29 mouse cellular contexts compared by ENCODE assay signal in genomic region chr4:115091806-115092205, GRCm38 (mm10). TPM values are rescaled to one million over a fixed set of nuclear protein-coding genes. Genes with fewer than 3 reads are reported as not detected.
A peak's percentile ranks its signal among the peaks of the same experiment; 100 is the strongest.
DNase-seq lines count a peak whose midpoint lies in the region; ATAC-seq lines count a peak whose summit lies in the region.
"Had no signal": no experiment of that assay in that cellular context is flagged by ENCODE, and none has a peak within 500 bp of the region (broad histone marks: within the 10 kb centered on the region; RNA-seq: fewer than 3 reads in every experiment).

No protein-coding gene starts in this region.

- H3K9ac ChIP-seq in heart, embryonic 13.5 days = no peak overlapping the region
- no peak overlapping the region for H3K9ac ChIP-seq in kidney, embryonic 16.5 days (replicated peaks; ENCODE audit: low read length)
- peak overlapping the region; percentile 76 for H3K9ac ChIP-seq in liver, embryonic 13.5 days
- H3K9ac ChIP-seq: forebrain, embryonic 12.5 days; midbrain, embryonic 15.5 days; neural tube, embryonic 12.5 days had no signal

- peaks cover 21% of the 10 kb centered on the region for H3K4me1 ChIP-seq in heart, embryonic 13.5 days
- peaks cover 22% of the 10 kb centered on the region for H3K4me1 ChIP-seq in heart, embryonic 10.5 days
- H3K4me1 ChIP-seq in kidney, embryonic 16.5 days (ENCODE audit: insufficient read depth, low read length) = peaks cover 27% of the 10 kb centered on the region
- H3K4me1 ChIP-seq in liver, embryonic 13.5 days (replicated peaks) = peaks cover 97% of the 10 kb centered on the region

- no peaks in the 10 kb centered on the region for H3K9me3 ChIP-seq in heart, embryonic 13.5 days
- no peaks in the 10 kb centered on the region for H3K9me3 ChIP-seq in heart, embryonic 10.5 days
- H3K9me3 ChIP-seq in kidney, embryonic 16.5 days (ENCODE audit: low read length) = no peaks in the 10 kb centered on the region
- no peaks in the 10 kb centered on the region for H3K9me3 ChIP-seq in liver, embryonic 13.5 days (replicated peaks)
- H3K9me3 ChIP-seq: embryonic facial prominence, embryonic 10.5 days; forebrain, embryonic 12.5 days; G1E; midbrain, embryonic 15.5 days; neural tube, embryonic 12.5 days had no signal

- no peaks in the 10 kb centered on the region for H3K36me3 ChIP-seq in heart, embryonic 13.5 days
- no peaks in the 10 kb centered on the region for H3K36me3 ChIP-seq in heart, embryonic 10.5 days
- H3K36me3 ChIP-seq in kidney, embryonic 16.5 days (ENCODE audit: insufficient read depth, low read length) = no peaks in the 10 kb centered on the region
- no peaks in the 10 kb centered on the region for H3K36me3 ChIP-seq in liver, embryonic 13.5 days
- H3K36me3 ChIP-seq: embryonic facial prominence, embryonic 10.5 days; forebrain, embryonic 12.5 days; G1E; midbrain, embryonic 15.5 days; neural tube, embryonic 12.5 days had no signal

- ATAC-seq in heart, embryonic 13.5 days (ENCODE audit: extremely low read depth, insufficient number of reproducible peaks, low FRiP score, low TSS enrichment) = no peak
- ATAC-seq in kidney, embryonic 16.5 days (ENCODE audit: low FRiP score, low TSS enrichment) = no peak
- no peak for ATAC-seq in liver, embryonic 13.5 days (ENCODE audit: low read depth)
- ATAC-seq: hindbrain, postnatal 0 days; lung, postnatal 0 days; midbrain, embryonic 15.5 days; Patski had no signal

- DNase-seq in heart, embryonic 10.5 days (ENCODE audit: low spot score) = no peak
- no peak for DNase-seq in kidney, postnatal 4 days
- DNase-seq in liver, embryonic 13.5 days = no peak
- peak; percentile 22 for DNase-seq in testis, postnatal 10 days (ENCODE audit: low spot score)
- DNase-seq in left cerebral cortex, adult 8-10 months (ENCODE audit: low spot score in 2 of 2) = no peak
- DNase-seq: adrenal gland, postnatal 36 days; B cell, adult 2 months; cerebellum, adult 9-11 months; gastrocnemius, postnatal 36 days; heart, postnatal 10 days; layer of hippocampus, postnatal 36 days; right cerebral cortex, postnatal 14 days; thymus, postnatal 14 days had no signal

- peaks cover 84% of the 10 kb centered on the region for H3K27me3 ChIP-seq in heart, embryonic 13.5 days (replicated peaks)
- peaks cover 89% of the 10 kb centered on the region for H3K27me3 ChIP-seq in heart, embryonic 10.5 days (ENCODE audit: insufficient read depth, poor library complexity, severe bottlenecking)
- peaks cover 13% of the 10 kb centered on the region for H3K27me3 ChIP-seq in kidney, embryonic 16.5 days (ENCODE audit: insufficient read depth, low read length)
- H3K27me3 ChIP-seq in liver, embryonic 13.5 days = peaks cover 5% of the 10 kb centered on the region; the same call in 1 of the 2 replicates
- H3K27me3 ChIP-seq: Patski had no signal

- peak overlapping the region; percentile 57 for H3K4me2 ChIP-seq in heart, embryonic 13.5 days
- H3K4me2 ChIP-seq in kidney, embryonic 16.5 days (replicated peaks; ENCODE audit: low read depth, low read length) = no peak overlapping the region; the same call in 1 of the 2 replicates
- peak overlapping the region; percentile 86 for H3K4me2 ChIP-seq in liver, embryonic 13.5 days
- H3K4me2 ChIP-seq: midbrain, embryonic 15.5 days; neural tube, embryonic 12.5 days had no signal

- H3K4me3 ChIP-seq in heart, embryonic 13.5 days = peak overlapping the region; percentile 40
- no peak overlapping the region for H3K4me3 ChIP-seq in heart, embryonic 10.5 days
- no peak overlapping the region for H3K4me3 ChIP-seq in kidney, embryonic 16.5 days (ENCODE audit: low read length)
- no peak overlapping the region for H3K4me3 ChIP-seq in liver, embryonic 13.5 days (replicated peaks)
- H3K4me3 ChIP-seq: embryonic facial prominence, embryonic 10.5 days; forebrain, embryonic 12.5 days; midbrain, embryonic 15.5 days; neural tube, embryonic 12.5 days had no signal

- 81% methylated on average over 3 of the region's 3 CpGs for WGBS in heart, embryonic 13.5 days
- 77% methylated on average over 3 of the region's 3 CpGs for WGBS in heart, embryonic 10.5 days
- WGBS in kidney, embryonic 16.5 days = 72% methylated on average over 3 of the region's 3 CpGs
- WGBS in liver, embryonic 13.5 days (ENCODE audit: insufficient replicate concordance) = 78% methylated on average over 3 of the region's 3 CpGs

- H3K27ac ChIP-seq in heart, embryonic 13.5 days (replicated peaks) = no peak overlapping the region
- no peak overlapping the region for H3K27ac ChIP-seq in heart, embryonic 10.5 days
- 0 out of 2 replicates have a peak overlapping the region, but pooled peaks have one; percentile 51 for H3K27ac ChIP-seq in kidney, embryonic 16.5 days (ENCODE audit: low read length)
- peak overlapping the region; percentile 98 for H3K27ac ChIP-seq in liver, embryonic 13.5 days
- H3K27ac ChIP-seq: embryonic facial prominence, embryonic 10.5 days; forebrain, embryonic 12.5 days; hindbrain, postnatal 0 days; macrophage; midbrain, embryonic 15.5 days; neural tube, embryonic 12.5 days had no signal

RNA-seq across cellular contexts. Expression of gene Pdzk1ip1, which starts 3.3 kb away (rescaled TPM):
- polyA plus RNA-seq in heart, embryonic 13.5 days (2015; fragmentation: Nextera tagmentation; extraction: Ambion mirVana) = 23.4 and 42.7 TPM in 2 replicates
- polyA plus RNA-seq in heart, embryonic 10.5 days (2016; fragmentation: Nextera tagmentation; extraction: Ambion mirVana) = 19.5 and 29.4 TPM in 2 replicates
- 292 and 326 TPM in 2 replicates for polyA plus RNA-seq in kidney, embryonic 16.5 days (2015; fragmentation: Nextera tagmentation; extraction: Ambion mirVana)
- polyA plus RNA-seq in liver, embryonic 13.5 days (2015; fragmentation: Nextera tagmentation; extraction: Ambion mirVana) = 21.2 and 23.7 TPM in 2 replicates
- 1 to 10 TPM in 2 of 4 experiments, under 1 TPM in 1, not detected in 1; 0.63 to 1.2 (median 1.1) TPM for total RNA-seq in left cerebral cortex, adult 8-10 months (2022)
- total RNA-seq: adrenal gland, postnatal 36 days; gastrocnemius, adult 18-20 months; gastrocnemius, postnatal 36 days had no signal

RNA-seq across cellular contexts. Expression of gene Tal1, which starts 35.6 kb away (rescaled TPM):
- polyA plus RNA-seq in heart, embryonic 13.5 days (2015; fragmentation: Nextera tagmentation; extraction: Ambion mirVana) = 5.4 and 8.4 TPM in 2 replicates
- 6.7 and 8.3 TPM in 2 replicates for polyA plus RNA-seq in heart, embryonic 10.5 days (2016; fragmentation: Nextera tagmentation; extraction: Ambion mirVana)
- polyA plus RNA-seq in kidney, embryonic 16.5 days (2015; fragmentation: Nextera tagmentation; extraction: Ambion mirVana) = 1.2 and 1.3 TPM in 2 replicates
- 29.3 and 31.5 TPM in 2 replicates for polyA plus RNA-seq in liver, embryonic 13.5 days (2015; fragmentation: Nextera tagmentation; extraction: Ambion mirVana)
- total RNA-seq in left cerebral cortex, adult 8-10 months (2022) = 1 to 10 TPM; 1.2 to 2.1 (median 1.9) TPM

RNA-seq across cellular contexts. Expression of gene Cyp4x1, which starts 42.3 kb away (rescaled TPM):
- polyA plus RNA-seq in heart, embryonic 13.5 days (2015; fragmentation: Nextera tagmentation; extraction: Ambion mirVana) = 0.04 and 0.08 TPM in 2 replicates
- polyA plus RNA-seq in heart, embryonic 10.5 days (2016; fragmentation: Nextera tagmentation; extraction: Ambion mirVana) = 0.10 and 0.21 TPM in 2 replicates
- 0.41 and 1.0 TPM in 2 replicates for polyA plus RNA-seq in kidney, embryonic 16.5 days (2015; fragmentation: Nextera tagmentation; extraction: Ambion mirVana)
- 0.05 and 0.06 TPM in 2 replicates for polyA plus RNA-seq in liver, embryonic 13.5 days (2015; fragmentation: Nextera tagmentation; extraction: Ambion mirVana)
- 10 to 100 TPM; 11.7 to 14.8 (median 12.9) TPM for total RNA-seq in left cerebral cortex, adult 8-10 months (2022)
- total RNA-seq: adrenal gland, adult 18-20 months; adrenal gland, postnatal 36 days; CH12.LX; gastrocnemius, adult 18-20 months; gastrocnemius, postnatal 36 days; heart, adult 8-10 months; heart, postnatal 10 days had no signal
- polyA plus RNA-seq: G1E; liver, adult 2 months; lung, postnatal 0 days; macrophage; Patski had no signal

Comparison
In these comparisons a context has a peak if more than half of its experiments do, and no peak if none do; other contexts are left out.
1. H3K27ac ChIP-seq: peak in kidney, embryonic 16.5 days (single experiment) and liver, embryonic 13.5 days (single experiment); none in heart, embryonic 13.5 days (single experiment) and heart, embryonic 10.5 days (single experiment).